Mouse (Mus musculus) cortical plate, adult 2 months (tissue): ENCODE data around the gene Lctl.

Experiments
- CTCF ChIP-seq: fragments of 200-500 bp; IDR thresholded peaks from 2 replicates; pipeline ENCODE4 v1.5.1; 2011; ENCODE audit warnings: mild to moderate bottlenecking, control low read depth, low read length; ENCODE audit not compliant: insufficient read depth; ENCODE audit errors: extremely low read depth
- POLR2A ChIP-seq: fragments of 200-500 bp; IDR thresholded peaks from 2 replicates; pipeline ENCODE4 v1.6.1; 2011; ENCODE audit warnings: mild to moderate bottlenecking, low read length, control low read depth; ENCODE audit not compliant: insufficient read depth; ENCODE audit errors: extremely low read depth

- TF ChIP-seq CTCF (no peak), POLR2A (no peak)
These were observed 32.7 kb upstream of the Lctl start for GRCm38 (mm10) chr9:64084231-64084630.
